Mouse (Mus musculus): ENCODE data around the gene Snf8. TPM values are rescaled to one million over a fixed set of nuclear protein-coding genes. Genes with fewer than 3 reads are reported as not detected.

The Snf8 gene
- polyA plus RNA-seq, 1 experiment: 106 TPM

- no peaks in the 10 kb centered on the region for H3K79me2 ChIP-seq (ENCODE audit: control insufficient read depth, insufficient read depth)
- H3K4me3 ChIP-seq (ENCODE audit: insufficient read depth, poor library complexity, severe bottlenecking): no peak overlapping the region
- H3K27me3 ChIP-seq (ENCODE audit: control insufficient read depth, insufficient read depth, insufficient read length): no peaks in the 10 kb centered on the region
- no peak overlapping the region for H3ac ChIP-seq (ENCODE audit: control insufficient read depth, insufficient read length, low read depth)
- TF ChIP-seq MYOG (IDR thresholded peaks at IDR 0.05; ENCODE audit: control insufficient read depth, extremely low read depth, insufficient read length): no peak
- no peak for TF ChIP-seq MAX (IDR thresholded peaks at IDR 0.05)
- TF ChIP-seq CTCF (IDR thresholded peaks at IDR 0.05; ENCODE audit: control insufficient read depth, insufficient read depth, insufficient read length): no peak
- TF ChIP-seq USF1 (IDR thresholded peaks at IDR 0.05; ENCODE audit: low read depth): no peak
- no peak for TF ChIP-seq FOSL1 (IDR thresholded peaks at IDR 0.05; ENCODE audit: insufficient read depth, low read length, poor library complexity, severe bottlenecking)
- no peak for TF ChIP-seq MYOD1 (IDR thresholded peaks at IDR 0.05; ENCODE audit: control insufficient read depth, insufficient read length, low read depth)
- TF ChIP-seq CEBPB (IDR thresholded peaks at IDR 0.05; ENCODE audit: low read depth): no peak
- H3K36me3 ChIP-seq (ENCODE audit: control insufficient read depth, insufficient read depth): peaks cover 93% of the 10 kb centered on the region
- peaks cover 5% of the 10 kb centered on the region for H3K79me3 ChIP-seq (ENCODE audit: low read depth)
Measured at GRCm38 (mm10) chr11:96050854-96051253, 16.2 kb downstream of the Snf8 start.

DNA sequence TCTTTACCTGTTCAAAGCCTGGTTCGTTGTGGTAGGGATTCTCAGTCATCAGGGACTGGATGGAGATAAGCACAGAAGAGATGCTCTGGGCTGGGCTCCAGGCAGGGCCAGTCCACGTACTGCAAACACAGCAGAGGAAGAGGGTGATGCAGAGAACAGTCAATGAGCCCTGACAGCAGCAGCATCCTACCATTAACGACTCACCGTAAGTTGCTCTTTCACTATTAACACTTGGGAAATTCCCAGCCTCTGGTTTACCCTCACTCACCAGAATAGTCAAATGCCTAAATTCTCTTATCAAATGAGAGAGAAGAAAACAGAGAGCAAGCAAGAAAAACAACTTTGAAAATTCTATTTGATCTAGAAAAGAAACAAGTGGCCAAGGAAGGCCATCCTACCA is 23.6 kb downstream of the Snf8 start:
- peaks cover 50% of the 10 kb centered on the region for H3K79me3 ChIP-seq (ENCODE audit: low read depth)
- H3ac ChIP-seq (ENCODE audit: control insufficient read depth, insufficient read length, low read depth): no peak overlapping the region
- no peaks in the 10 kb centered on the region for H3K27me3 ChIP-seq (ENCODE audit: control insufficient read depth, insufficient read depth, insufficient read length)
- no peak for TF ChIP-seq CEBPB (IDR thresholded peaks at IDR 0.05; ENCODE audit: low read depth)
- TF ChIP-seq MYOD1 (IDR thresholded peaks at IDR 0.05; ENCODE audit: control insufficient read depth, insufficient read length, low read depth): no peak
- TF ChIP-seq MYOG (IDR thresholded peaks at IDR 0.05; ENCODE audit: control insufficient read depth, extremely low read depth, insufficient read length): no peak
- TF ChIP-seq FOSL1 (IDR thresholded peaks at IDR 0.05; ENCODE audit: insufficient read depth, low read length, poor library complexity, severe bottlenecking): no peak
- no peak for TF ChIP-seq USF1 (IDR thresholded peaks at IDR 0.05; ENCODE audit: low read depth)
- no peak for TF ChIP-seq MAX (IDR thresholded peaks at IDR 0.05)
- TF ChIP-seq CTCF (IDR thresholded peaks at IDR 0.05; ENCODE audit: control insufficient read depth, insufficient read depth, insufficient read length): no peak
- H3K36me3 ChIP-seq (ENCODE audit: control insufficient read depth, insufficient read depth): peaks cover 96% of the 10 kb centered on the region
- H3K79me2 ChIP-seq (ENCODE audit: control insufficient read depth, insufficient read depth): peaks cover 67% of the 10 kb centered on the region
- H3K4me3 ChIP-seq (ENCODE audit: insufficient read depth, poor library complexity, severe bottlenecking): no peak overlapping the region

- Histone ChIP-seq H3K27me3 (ENCODE audit: control insufficient read depth, insufficient read depth, insufficient read length) (no peaks in the 10 kb centered on the region), H3K36me3 (ENCODE audit: control insufficient read depth, insufficient read depth) (peaks cover 40% of the 10 kb centered on the region), H3K4me3 (ENCODE audit: insufficient read depth, poor library complexity, severe bottlenecking) (peak overlapping the region; percentile 88), H3K79me3 (ENCODE audit: low read depth) (peaks cover 48% of the 10 kb centered on the region), H3K79me2 (ENCODE audit: control insufficient read depth, insufficient read depth) (peaks cover 54% of the 10 kb centered on the region), H3ac (ENCODE audit: control insufficient read depth, insufficient read length, low read depth) (peak overlapping the region; percentile 99)
- no peak for TF ChIP-seq USF1 (IDR thresholded peaks at IDR 0.05; ENCODE audit: low read depth)
- no peak for TF ChIP-seq MYOG (IDR thresholded peaks at IDR 0.05; ENCODE audit: control insufficient read depth, extremely low read depth, insufficient read length)
- no peak for TF ChIP-seq MYOD1 (IDR thresholded peaks at IDR 0.05; ENCODE audit: control insufficient read depth, insufficient read length, low read depth)
- TF ChIP-seq FOSL1 (IDR thresholded peaks at IDR 0.05; ENCODE audit: insufficient read depth, low read length, poor library complexity, severe bottlenecking): no peak
- TF ChIP-seq CTCF (IDR thresholded peaks at IDR 0.05; ENCODE audit: control insufficient read depth, insufficient read depth, insufficient read length): no peak
- TF ChIP-seq CEBPB (IDR thresholded peaks at IDR 0.05; ENCODE audit: low read depth): no peak
- no peak for TF ChIP-seq MAX (IDR thresholded peaks at IDR 0.05)
Measured at GRCm38 (mm10) chr11:96064521-96065214, 30.0 kb downstream of the Snf8 start.

DNA sequence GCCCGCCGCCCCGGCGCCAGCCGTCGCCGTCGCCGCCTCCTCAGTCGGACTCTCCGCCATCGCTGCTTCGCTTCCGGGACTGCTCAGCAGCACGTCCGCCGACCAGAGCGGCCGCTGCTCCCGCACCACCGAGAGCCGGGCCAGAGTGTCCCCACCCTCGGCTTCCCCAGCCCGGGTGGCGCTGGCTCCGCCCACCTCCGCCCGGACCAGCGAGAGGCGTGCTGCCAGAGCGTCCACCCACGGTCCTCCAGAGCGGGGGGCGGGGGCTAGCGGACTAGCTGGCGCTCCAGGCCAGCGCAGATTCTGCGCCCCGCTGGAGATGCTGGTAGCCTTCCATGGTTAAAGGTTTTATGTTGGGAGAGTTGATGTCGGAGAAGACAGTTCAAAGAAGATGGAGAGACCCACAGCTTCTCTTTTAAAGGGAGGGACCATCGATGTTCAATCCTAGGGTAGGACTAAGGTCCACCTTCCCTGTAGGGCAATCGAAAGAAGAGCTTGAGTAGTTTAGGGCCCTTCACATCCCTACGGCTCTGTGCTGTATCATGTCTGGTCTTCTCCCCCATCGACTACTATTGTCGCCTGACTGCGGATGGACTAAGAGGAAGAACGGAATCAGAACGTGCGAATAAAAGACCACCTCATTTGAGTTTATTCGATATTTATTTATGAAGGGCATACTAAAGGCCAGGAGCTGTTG is 30.7 kb downstream of the Snf8 start, which contains the start of gene Ube2z:
TSS of gene Ube2z (minus strand) at position 174 of the 697 bp plus-strand sequence.
- no peak for TF ChIP-seq FOSL1 (IDR thresholded peaks at IDR 0.05; ENCODE audit: insufficient read depth, low read length, poor library complexity, severe bottlenecking)
- TF ChIP-seq CTCF (IDR thresholded peaks at IDR 0.05; ENCODE audit: control insufficient read depth, insufficient read depth, insufficient read length): peak; percentile 36
- TF ChIP-seq USF1 (IDR thresholded peaks at IDR 0.05; ENCODE audit: low read depth): no peak
- no peak for TF ChIP-seq MYOG (IDR thresholded peaks at IDR 0.05; ENCODE audit: control insufficient read depth, extremely low read depth, insufficient read length)

GRCm38 (mm10) chr11:96068231-96068630 is 33.5 kb downstream of the Snf8 start:
- no peaks in the 10 kb centered on the region for H3K27me3 ChIP-seq (ENCODE audit: control insufficient read depth, insufficient read depth, insufficient read length)
- H3K79me2 ChIP-seq (ENCODE audit: control insufficient read depth, insufficient read depth): peaks cover 28% of the 10 kb centered on the region
- H3K79me3 ChIP-seq (ENCODE audit: low read depth): peaks cover 18% of the 10 kb centered on the region
- TF ChIP-seq CTCF (IDR thresholded peaks at IDR 0.05; ENCODE audit: control insufficient read depth, insufficient read depth, insufficient read length) (no peak), FOSL1 (IDR thresholded peaks at IDR 0.05; ENCODE audit: insufficient read depth, low read length, poor library complexity, severe bottlenecking) (no peak), MAX (IDR thresholded peaks at IDR 0.05) (no peak), CEBPB (IDR thresholded peaks at IDR 0.05; ENCODE audit: low read depth) (no peak), MYOG (IDR thresholded peaks at IDR 0.05; ENCODE audit: control insufficient read depth, extremely low read depth, insufficient read length) (no peak), USF1 (IDR thresholded peaks at IDR 0.05; ENCODE audit: low read depth) (no peak), MYOD1 (IDR thresholded peaks at IDR 0.05; ENCODE audit: control insufficient read depth, insufficient read length, low read depth) (no peak)
- no peak overlapping the region for H3ac ChIP-seq (ENCODE audit: control insufficient read depth, insufficient read length, low read depth)
- H3K4me3 ChIP-seq (ENCODE audit: insufficient read depth, poor library complexity, severe bottlenecking): no peak overlapping the region
- peaks cover 26% of the 10 kb centered on the region for H3K36me3 ChIP-seq (ENCODE audit: control insufficient read depth, insufficient read depth)

More for the DNA sequence above, 30.7 kb downstream of the Snf8 start, which contains the start of gene Ube2z:
- Histone ChIP-seq H3K36me3 (ENCODE audit: control insufficient read depth, insufficient read depth) (peaks cover 40% of the 10 kb centered on the region), H3K27me3 (ENCODE audit: control insufficient read depth, insufficient read depth, insufficient read length) (no peaks in the 10 kb centered on the region), H3ac (ENCODE audit: control insufficient read depth, insufficient read length, low read depth) (peak within 1 kb of the TSS; percentile 99), H3K79me3 (ENCODE audit: low read depth) (peaks cover 43% of the 10 kb centered on the region), H3K79me2 (ENCODE audit: control insufficient read depth, insufficient read depth) (peaks cover 47% of the 10 kb centered on the region), H3K4me3 (ENCODE audit: insufficient read depth, poor library complexity, severe bottlenecking) (peak within 1 kb of the TSS; percentile 88)

Data from C2C12 (cell line).